Mouse (Mus musculus): ENCODE data around the gene Cyth1. TPM values are rescaled to one million over a fixed set of nuclear protein-coding genes. Genes with fewer than 3 reads are reported as not detected.
A peak's percentile ranks its signal among the peaks of the same experiment; 100 is the strongest.

The Cyth1 gene
- polyA plus RNA-seq, 1 experiment from 2014 or later = 11.5 TPM

DNA sequence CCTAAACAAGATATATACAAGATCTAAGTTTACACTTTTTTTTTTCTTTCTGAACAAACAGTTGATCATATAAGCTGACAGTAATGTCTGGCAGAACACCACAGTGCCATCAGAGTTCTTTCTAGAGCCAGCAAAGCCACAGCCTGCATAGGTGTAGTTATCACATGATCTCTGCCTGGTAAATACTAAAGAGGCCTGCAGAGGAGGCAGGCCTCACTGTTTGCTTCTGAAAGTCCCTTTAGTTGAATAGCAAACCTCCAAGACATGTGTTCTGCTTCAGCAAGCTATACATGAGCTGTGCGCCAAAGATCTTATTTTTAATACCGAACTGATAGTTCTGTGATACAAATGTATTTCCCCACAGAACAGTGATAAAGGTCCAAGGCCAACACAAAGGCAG is 3.3 kb downstream of the Cyth1 start:
- Histone ChIP-seq H3K4me3 (ENCODE audit: low read depth, low read length) (no peak overlapping the region), H3K9ac (no peak overlapping the region), H3K4me1 (ENCODE audit: insufficient read depth) (peaks cover 6% of the 10 kb centered on the region), H3K9me3 (ENCODE audit: low read depth, low read length) (no peaks in the 10 kb centered on the region), H3K27ac (ENCODE audit: low read depth) (no peak overlapping the region), H3K36me3 (ENCODE audit: insufficient read depth) (no peaks in the 10 kb centered on the region), H3K4me2 (no peak overlapping the region), H3K27me3 (ENCODE audit: insufficient read depth, low read length) (no peaks in the 10 kb centered on the region)
- ATAC-seq (ENCODE audit: insufficient read depth) (no peak), DNase-seq (no peak)
- no peak for TF ChIP-seq CTCF (IDR thresholded peaks at IDR 0.05; ENCODE audit: low read depth)
- 87% methylated on average over 2 of the region's 2 CpGs for WGBS

DNA sequence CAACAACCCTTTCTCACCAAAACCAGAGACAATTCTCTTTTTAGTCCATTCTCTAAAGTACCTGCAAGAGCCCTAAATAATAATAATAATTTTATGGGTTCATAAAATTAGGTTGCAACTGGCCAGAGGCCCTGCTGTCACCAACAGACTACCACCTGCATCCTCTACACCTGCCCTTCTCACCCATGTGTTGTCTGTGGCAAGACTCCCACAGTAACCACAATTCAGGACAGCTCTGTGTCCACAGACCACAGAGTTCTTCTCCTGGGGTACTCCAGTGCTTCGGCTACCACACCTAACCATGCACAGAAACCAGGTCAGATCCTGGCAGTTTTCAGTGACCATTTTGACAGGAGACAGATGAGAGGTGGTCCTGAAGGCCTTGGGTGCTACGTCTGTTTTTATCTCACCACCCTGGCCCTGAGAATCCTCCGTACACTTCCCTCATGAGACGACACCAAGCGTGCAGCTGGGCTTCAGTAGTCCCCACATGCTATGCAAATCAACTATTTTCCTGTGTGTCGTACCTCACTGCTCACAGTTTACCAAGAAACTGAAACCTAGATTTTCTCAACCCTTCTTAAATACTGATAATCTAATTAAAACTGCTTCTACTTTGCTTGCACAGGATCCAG is 4.6 kb downstream of the Cyth1 start:
- no peaks in the 10 kb centered on the region for H3K27me3 ChIP-seq (ENCODE audit: insufficient read depth, low read length)
- TF ChIP-seq CTCF (IDR thresholded peaks at IDR 0.05; ENCODE audit: low read depth) = no peak
- no peak overlapping the region for H3K27ac ChIP-seq (ENCODE audit: low read depth)
- peaks cover 11% of the 10 kb centered on the region for H3K4me1 ChIP-seq (ENCODE audit: insufficient read depth)
- no peaks in the 10 kb centered on the region for H3K36me3 ChIP-seq (ENCODE audit: insufficient read depth)
- H3K4me3 ChIP-seq (ENCODE audit: low read depth, low read length) = no peak overlapping the region
- no peak overlapping the region for H3K4me2 ChIP-seq
- ATAC-seq (ENCODE audit: insufficient read depth) = no peak
- H3K9me3 ChIP-seq (ENCODE audit: low read depth, low read length) = no peaks in the 10 kb centered on the region
- DNase-seq = no peak
- WGBS = 88% methylated on average over 6 of the region's 6 CpGs
- no peak overlapping the region for H3K9ac ChIP-seq

DNA sequence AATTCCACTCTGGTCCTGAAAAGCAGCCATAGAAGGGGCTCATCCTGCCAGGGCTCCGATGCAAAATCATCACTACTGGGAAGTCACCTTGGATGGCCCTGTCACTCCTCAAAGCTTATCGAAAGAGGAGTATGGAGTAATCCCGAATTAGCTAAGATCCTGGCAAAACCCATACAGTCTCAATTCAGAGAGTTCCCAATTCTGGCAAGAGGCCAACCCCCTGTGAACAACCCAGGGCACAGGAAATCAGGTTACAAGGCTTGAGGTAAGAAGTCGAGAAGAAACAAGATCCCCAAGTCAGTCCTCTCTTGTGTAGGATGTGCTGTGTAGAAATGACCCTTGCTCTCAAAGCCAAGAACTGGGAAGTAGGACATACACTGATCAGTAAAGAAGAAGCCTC is 5.9 kb downstream of the Cyth1 start:
- no peak overlapping the region for H3K4me2 ChIP-seq
- no peak for TF ChIP-seq CTCF (IDR thresholded peaks at IDR 0.05; ENCODE audit: low read depth)
- WGBS = 68% methylated on average over 4 of the region's 4 CpGs
- H3K9me3 ChIP-seq (ENCODE audit: low read depth, low read length) = no peaks in the 10 kb centered on the region
- no peaks in the 10 kb centered on the region for H3K36me3 ChIP-seq (ENCODE audit: insufficient read depth)
- peak; percentile 28 for DNase-seq
- no peak overlapping the region for H3K4me3 ChIP-seq (ENCODE audit: low read depth, low read length)
- H3K4me1 ChIP-seq (ENCODE audit: insufficient read depth) = peaks cover 11% of the 10 kb centered on the region
- no peaks in the 10 kb centered on the region for H3K27me3 ChIP-seq (ENCODE audit: insufficient read depth, low read length)
- H3K9ac ChIP-seq = no peak overlapping the region
- ATAC-seq (ENCODE audit: insufficient read depth) = no peak
- no peak overlapping the region for H3K27ac ChIP-seq (ENCODE audit: low read depth)

DNA sequence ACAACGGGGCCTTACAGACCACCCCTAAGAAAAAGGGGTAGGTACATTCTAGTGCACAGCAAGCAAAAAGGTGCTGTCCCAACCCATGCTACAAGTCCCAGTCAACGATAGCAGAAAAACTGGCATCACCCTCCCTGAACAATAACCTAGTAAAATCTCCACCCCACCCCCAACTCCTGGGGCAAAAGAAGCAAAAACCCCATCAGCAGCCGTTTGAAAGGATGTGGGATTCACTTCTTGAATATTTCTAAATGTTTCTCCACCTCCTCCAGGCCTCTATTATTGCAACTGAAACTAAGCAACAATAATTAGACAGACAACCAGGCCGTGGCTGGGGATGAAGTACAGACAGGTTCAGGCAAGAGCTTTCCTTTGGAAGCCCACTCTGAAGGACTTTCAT is 8.0 kb downstream of the Cyth1 start:
- Histone ChIP-seq H3K27ac (ENCODE audit: low read depth) (peak overlapping the region; percentile 77; the same call in 1 of the 2 replicates), H3K4me1 (ENCODE audit: insufficient read depth) (peaks cover 12% of the 10 kb centered on the region)
- DNase-seq = no peak

DNA sequence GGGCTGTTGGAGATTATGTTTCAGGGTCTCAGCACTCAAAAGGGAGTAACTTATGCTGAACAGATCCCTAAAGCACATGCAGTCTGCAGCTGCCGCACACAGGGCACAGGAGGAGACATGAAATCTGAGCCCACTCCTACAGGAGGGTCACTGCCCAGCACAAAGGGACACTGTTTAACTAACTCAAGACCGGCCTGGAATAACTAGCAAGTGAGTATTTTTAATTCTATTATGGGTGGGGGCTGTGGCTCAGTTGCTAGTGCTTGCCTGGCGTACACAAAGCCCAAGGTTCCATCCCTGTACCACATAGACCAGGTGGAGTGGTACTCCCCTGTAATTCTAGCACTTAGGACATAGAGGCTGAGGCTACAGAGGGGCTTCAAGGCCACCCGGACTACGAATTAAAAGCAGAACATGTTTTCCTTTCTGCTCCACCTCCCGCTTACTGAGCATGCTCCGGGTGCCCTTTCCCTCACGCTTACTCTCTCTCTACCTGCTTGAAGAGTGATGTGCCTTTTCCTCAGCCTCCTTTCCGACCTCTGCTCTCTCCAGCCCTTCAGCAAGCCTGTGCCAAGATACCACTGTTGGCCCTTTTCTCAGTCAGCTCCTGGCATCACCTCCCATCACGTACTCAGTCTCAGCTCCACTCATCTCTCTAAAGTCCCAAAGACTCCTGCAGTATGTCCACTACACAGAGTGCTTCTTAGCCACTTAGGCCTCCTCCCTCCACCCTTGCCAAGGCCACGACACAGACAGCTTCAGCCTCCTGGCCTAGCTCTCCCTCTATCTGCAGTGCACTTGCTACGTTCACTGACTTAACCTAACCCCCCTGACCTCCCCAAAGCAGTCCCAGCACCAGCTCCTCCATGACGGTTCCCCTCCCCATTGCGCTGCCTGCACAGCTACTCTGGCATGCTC is 8.9 kb downstream of the Cyth1 start:
- TF ChIP-seq CTCF (IDR thresholded peaks at IDR 0.05; ENCODE audit: low read depth) = no peak
- H3K4me1 ChIP-seq (ENCODE audit: insufficient read depth) = peaks cover 12% of the 10 kb centered on the region
- H3K36me3 ChIP-seq (ENCODE audit: insufficient read depth) = no peaks in the 10 kb centered on the region
- no peak overlapping the region for H3K4me3 ChIP-seq (ENCODE audit: low read depth, low read length)
- H3K27me3 ChIP-seq (ENCODE audit: insufficient read depth, low read length) = no peaks in the 10 kb centered on the region
- DNase-seq (peak; percentile 42), ATAC-seq (ENCODE audit: insufficient read depth) (peak; percentile 53; the same call in 1 of the 2 replicates)
- H3K27ac ChIP-seq (ENCODE audit: low read depth) = peak overlapping the region; percentile 77
- WGBS = 42% methylated on average over 14 of the region's 14 CpGs
- H3K9me3 ChIP-seq (ENCODE audit: low read depth, low read length) = no peaks in the 10 kb centered on the region
- H3K9ac ChIP-seq = no peak overlapping the region
- H3K4me2 ChIP-seq = peak overlapping the region; percentile 29; the same call in 1 of the 2 replicates

More for the DNA sequence above, 8.0 kb downstream of the Cyth1 start:
- 71% methylated on average over 4 of the region's 4 CpGs for WGBS
- Histone ChIP-seq H3K9ac (no peak overlapping the region), H3K27me3 (ENCODE audit: insufficient read depth, low read length) (no peaks in the 10 kb centered on the region), H3K9me3 (ENCODE audit: low read depth, low read length) (no peaks in the 10 kb centered on the region), H3K4me2 (no peak overlapping the region), H3K36me3 (ENCODE audit: insufficient read depth) (no peaks in the 10 kb centered on the region), H3K4me3 (ENCODE audit: low read depth, low read length) (no peak overlapping the region)
- TF ChIP-seq CTCF (IDR thresholded peaks at IDR 0.05; ENCODE audit: low read depth) = no peak
- ATAC-seq (ENCODE audit: insufficient read depth) = no peak

DNA sequence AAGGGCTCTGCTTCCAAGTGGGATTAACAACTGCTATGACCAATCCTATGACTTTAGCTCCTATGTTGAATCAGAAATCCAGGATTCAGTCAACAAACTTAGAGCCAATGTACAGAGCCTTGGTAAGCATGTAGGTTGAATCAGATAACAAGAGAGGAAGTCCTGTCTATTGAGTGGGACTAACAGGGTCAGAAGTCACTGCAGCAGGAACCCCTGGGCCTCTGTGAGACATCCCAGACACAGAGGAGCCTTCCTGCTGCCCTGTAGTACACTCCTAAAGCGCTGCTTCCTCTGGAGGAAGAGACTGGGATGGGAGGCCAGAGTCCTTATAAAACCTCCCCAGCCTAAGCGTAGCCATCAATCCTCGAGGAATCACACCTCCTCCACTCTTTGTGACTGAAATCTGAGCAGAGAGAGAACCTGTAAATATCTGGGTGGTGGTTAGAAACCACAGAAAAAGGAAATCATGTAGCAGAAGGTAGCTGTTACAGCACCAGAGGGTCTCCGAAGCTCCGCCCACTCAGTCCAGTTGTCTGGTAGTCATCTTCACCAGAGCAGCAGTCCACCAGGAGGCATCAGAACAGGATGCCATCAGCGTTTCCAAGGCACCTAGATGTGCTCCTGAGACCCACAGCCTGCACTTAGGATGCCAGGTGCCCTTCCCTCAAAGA is 11.7 kb downstream of the Cyth1 start:
- WGBS = 53% methylated on average over 6 of the region's 6 CpGs
- Histone ChIP-seq H3K27ac (ENCODE audit: low read depth) (peak overlapping the region; percentile 50; the same call in 1 of the 2 replicates), H3K4me3 (ENCODE audit: low read depth, low read length) (no peak overlapping the region), H3K4me1 (ENCODE audit: insufficient read depth) (peaks cover 15% of the 10 kb centered on the region), H3K36me3 (ENCODE audit: insufficient read depth) (no peaks in the 10 kb centered on the region), H3K27me3 (ENCODE audit: insufficient read depth, low read length) (no peaks in the 10 kb centered on the region), H3K9me3 (ENCODE audit: low read depth, low read length) (no peaks in the 10 kb centered on the region), H3K4me2 (no peak overlapping the region), H3K9ac (no peak overlapping the region)
- DNase-seq (no peak), ATAC-seq (ENCODE audit: insufficient read depth) (no peak)
- TF ChIP-seq CTCF (IDR thresholded peaks at IDR 0.05; ENCODE audit: low read depth) = no peak

DNA sequence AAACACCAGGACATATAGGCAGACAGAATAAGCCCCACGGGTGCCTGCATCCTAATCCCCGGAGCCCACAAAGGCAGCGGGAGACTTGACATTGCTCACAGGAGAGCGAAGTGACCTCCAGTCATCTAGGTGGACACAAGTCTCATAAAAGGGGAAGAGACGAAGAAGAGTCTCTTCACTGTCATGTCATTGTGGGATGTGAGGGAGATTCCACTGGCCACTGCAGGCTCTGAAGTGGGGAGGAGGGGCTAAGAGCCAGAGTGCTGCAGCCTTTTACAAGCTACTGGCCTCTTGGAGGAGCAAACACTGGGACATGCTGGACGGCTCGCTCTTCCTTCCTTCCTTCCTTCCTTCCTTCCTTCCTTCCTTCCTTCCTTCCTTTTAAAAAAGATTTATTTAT is 13.5 kb downstream of the Cyth1 start:
- peak overlapping the region; percentile 42; the same call in 1 of the 2 replicates for H3K27ac ChIP-seq (ENCODE audit: low read depth)
- DNase-seq = no peak
- no peak overlapping the region for H3K9ac ChIP-seq
- no peak overlapping the region for H3K4me3 ChIP-seq (ENCODE audit: low read depth, low read length)
- H3K4me2 ChIP-seq = no peak overlapping the region
- no peaks in the 10 kb centered on the region for H3K9me3 ChIP-seq (ENCODE audit: low read depth, low read length)
- peaks cover 14% of the 10 kb centered on the region for H3K4me1 ChIP-seq (ENCODE audit: insufficient read depth)
- TF ChIP-seq CTCF (IDR thresholded peaks at IDR 0.05; ENCODE audit: low read depth) = no peak
- ATAC-seq (ENCODE audit: insufficient read depth) = no peak
- H3K27me3 ChIP-seq (ENCODE audit: insufficient read depth, low read length) = no peaks in the 10 kb centered on the region
- no peaks in the 10 kb centered on the region for H3K36me3 ChIP-seq (ENCODE audit: insufficient read depth)
- WGBS = 59% methylated on average over 7 of the region's 7 CpGs

All from lung, embryonic 14.5 days (tissue).